In genomic region chr17:80944530-80945198, GRCm38 (mm10) we compare ENCODE assay signal across 8 mouse cellular contexts. TPM values are rescaled to one million over a fixed set of nuclear protein-coding genes. Genes with fewer than 3 reads are reported as not detected.
DNase-seq lines count a peak whose midpoint lies in the region; ATAC-seq lines count a peak whose summit lies in the region.

Tmem178 (plus strand) TSS chr17:80944632.

- H3K9me3 ChIP-seq in hindbrain, embryonic 12.5 days (replicated peaks), result no peaks in the 10 kb centered on the region
- no peaks in the 10 kb centered on the region for H3K9me3 ChIP-seq in limb, embryonic 12.5 days
- no peaks in the 10 kb centered on the region for H3K9me3 ChIP-seq in midbrain, embryonic 16.5 days (replicated peaks; ENCODE audit: control insufficient read depth, low read length, poor library complexity, severe bottlenecking)

- H3K27ac ChIP-seq in hindbrain, embryonic 12.5 days, result peak within 1 kb of the TSS; percentile 87
- no peak within 1 kb of the TSS for H3K27ac ChIP-seq in limb, embryonic 12.5 days
- peak within 1 kb of the TSS; percentile 83 for H3K27ac ChIP-seq in midbrain, embryonic 16.5 days (ENCODE audit: low read length)

- DNase-seq in adrenal gland, adult 18-20 months (ENCODE audit: low spot score in 2 of 2), result peak; percentile 27 to 29
- DNase-seq in adrenal gland, postnatal 4 days (ENCODE audit: low spot score in 2 of 2), result no peak
- peak; percentile 20 for DNase-seq in WW6 (ENCODE audit: low read depth, low spot score)
- DNase-seq in embryo, embryonic 9.5 days (ENCODE audit: extremely low spot score), result peak; percentile 46
- no peak for DNase-seq in c-Kit-positive CD71-positive TER-119-positive erythroid progenitor cells, embryonic 14.5 days (ENCODE audit: low spot score)

- ATAC-seq in hindbrain, embryonic 12.5 days (ENCODE audit: low FRiP score), result peak; percentile 72
- ATAC-seq in limb, embryonic 12.5 days (ENCODE audit: insufficient number of reproducible peaks, insufficient read depth, low FRiP score, low TSS enrichment, low read depth), result peak; percentile 47; the same call in 1 of the 2 replicates
- peak; percentile 70 for ATAC-seq in midbrain, embryonic 16.5 days

- peak within 1 kb of the TSS; percentile 89 for H3K4me2 ChIP-seq in hindbrain, embryonic 12.5 days (replicated peaks)
- peak within 1 kb of the TSS; percentile 99 for H3K4me2 ChIP-seq in limb, embryonic 12.5 days
- H3K4me2 ChIP-seq in midbrain, embryonic 16.5 days (ENCODE audit: low read length), result peak within 1 kb of the TSS; percentile 83

- under 1% methylated on average over 60 of the region's 84 CpGs for WGBS in hindbrain, embryonic 12.5 days
- under 1% methylated on average over 74 of the region's 84 CpGs for WGBS in limb, embryonic 12.5 days
- WGBS in midbrain, embryonic 16.5 days, result under 1% methylated on average over 63 of the region's 84 CpGs

- peak within 1 kb of the TSS; percentile 79 for H3K4me3 ChIP-seq in hindbrain, embryonic 12.5 days
- peak within 1 kb of the TSS; percentile 74 for H3K4me3 ChIP-seq in limb, embryonic 12.5 days (replicated peaks)
- H3K4me3 ChIP-seq in midbrain, embryonic 16.5 days (ENCODE audit: low read depth, low read length), result peak within 1 kb of the TSS; percentile 89

- H3K4me1 ChIP-seq in hindbrain, embryonic 12.5 days, result peaks cover 13% of the 10 kb centered on the region
- peaks cover 3% of the 10 kb centered on the region; the same call in 1 of the 2 replicates for H3K4me1 ChIP-seq in limb, embryonic 12.5 days (replicated peaks)
- H3K4me1 ChIP-seq in midbrain, embryonic 16.5 days (ENCODE audit: control insufficient read depth, insufficient read depth, low read length), result peaks cover 12% of the 10 kb centered on the region; the same call in 1 of the 2 replicates

- H3K9ac ChIP-seq in hindbrain, embryonic 12.5 days, result peak within 1 kb of the TSS; percentile 89
- H3K9ac ChIP-seq in limb, embryonic 12.5 days (replicated peaks), result peak within 1 kb of the TSS; percentile 69
- peak within 1 kb of the TSS; percentile 95 for H3K9ac ChIP-seq in midbrain, embryonic 16.5 days (ENCODE audit: low read depth, low read length)

- no peaks in the 10 kb centered on the region for H3K36me3 ChIP-seq in hindbrain, embryonic 12.5 days
- H3K36me3 ChIP-seq in limb, embryonic 12.5 days, result no peaks in the 10 kb centered on the region
- H3K36me3 ChIP-seq in midbrain, embryonic 16.5 days (ENCODE audit: control insufficient read depth, insufficient read depth, low read length), result no peaks in the 10 kb centered on the region

- no peaks in the 10 kb centered on the region for H3K27me3 ChIP-seq in hindbrain, embryonic 12.5 days
- H3K27me3 ChIP-seq in limb, embryonic 12.5 days, result peaks cover 44% of the 10 kb centered on the region
- no peaks in the 10 kb centered on the region for H3K27me3 ChIP-seq in midbrain, embryonic 16.5 days (ENCODE audit: control insufficient read depth, insufficient read depth, low read depth, low read length)

RNA-seq across cellular contexts. Expression of gene Tmem178, which starts in this region (rescaled TPM):
- 10 to 100 TPM; 14.7 to 45.1 TPM for total RNA-seq in adrenal gland, adult 18-20 months (2021)
- total RNA-seq in adrenal gland, postnatal 4 days (2021), result 10 to 100 TPM in 1 of 2 experiments, 1 to 10 TPM in 1; 7.6 to 10.0 TPM
- 23.1 and 23.7 TPM in 2 replicates for polyA plus RNA-seq in hindbrain, embryonic 12.5 days (2016; fragmentation: Nextera tagmentation; extraction: Ambion mirVana)
- polyA plus RNA-seq in limb, embryonic 12.5 days (2016; fragmentation: Nextera tagmentation; extraction: Ambion mirVana), result 9.0 TPM in 2 replicates
- 20.8 and 23.9 TPM in 2 replicates for polyA plus RNA-seq in midbrain, embryonic 16.5 days (2015; fragmentation: Nextera tagmentation; extraction: Ambion mirVana)

Comparison
In these comparisons a context has a peak if more than half of its experiments do, and no peak if none do; other contexts are left out.
1. DNase-seq: peak in adrenal gland, adult 18-20 months (2 of 2), WW6 (single experiment) and embryo, embryonic 9.5 days (single experiment); none in adrenal gland, postnatal 4 days (0 of 2) and c-Kit-positive CD71-positive TER-119-positive erythroid progenitor cells, embryonic 14.5 days (single experiment).
2. Peak in every context shown above with its lines, with median percentiles within 50 percentile points of each other: ATAC-seq, H3K4me2 ChIP-seq, H3K4me3 ChIP-seq and H3K9ac ChIP-seq.